In genomic region chr12:102987736-102988135, GRCm38 (mm10) we compare ENCODE assay signal across 15 mouse cellular contexts.
"Had no signal": no experiment of that assay in that cellular context is flagged by ENCODE, and none has a peak within 500 bp of the region (broad histone marks: within the 10 kb centered on the region; RNA-seq: fewer than 3 reads in every experiment).

No protein-coding gene starts in this region.

- H3K9ac ChIP-seq: limb, embryonic 12.5 days; liver, embryonic 13.5 days; liver, postnatal 0 days; lung, embryonic 15.5 days; stomach, embryonic 15.5 days had no signal

- DNase-seq: kidney, postnatal 10 days; kidney, postnatal 4 days; liver; liver, embryonic 13.5 days; liver, postnatal 0 days; lung, postnatal 14 days; right cerebral cortex, postnatal 14 days; thymus, postnatal 4 days had no signal

- H3K9me3 ChIP-seq: limb, embryonic 12.5 days; liver, embryonic 13.5 days; lung, embryonic 15.5 days; megakaryocyte, embryonic 14.5 days; stomach, embryonic 15.5 days had no signal

- H3K4me2 ChIP-seq: limb, embryonic 12.5 days; liver, embryonic 13.5 days; lung, embryonic 15.5 days; midbrain, embryonic 11.5 days; stomach, embryonic 15.5 days had no signal

- H3K27ac ChIP-seq: layer of hippocampus, adult 2 months; limb, embryonic 12.5 days; liver, embryonic 13.5 days; lung, embryonic 15.5 days; macrophage; stomach, embryonic 15.5 days had no signal

- H3K4me1 ChIP-seq: limb, embryonic 12.5 days; liver, embryonic 13.5 days; lung, embryonic 15.5 days; megakaryocyte, embryonic 14.5 days; stomach, embryonic 15.5 days had no signal

- H3K4me3 ChIP-seq: layer of hippocampus, adult 2 months; limb, embryonic 12.5 days; liver, embryonic 13.5 days; lung, embryonic 15.5 days; megakaryocyte, embryonic 14.5 days; stomach, embryonic 15.5 days had no signal

- ATAC-seq: liver, postnatal 0 days had no signal

- H3K27me3 ChIP-seq: limb, embryonic 12.5 days; liver, embryonic 13.5 days; lung, embryonic 15.5 days; megakaryocyte, embryonic 14.5 days; stomach, embryonic 15.5 days had no signal

- H3K36me3 ChIP-seq: limb, embryonic 12.5 days; liver, embryonic 13.5 days; lung, embryonic 15.5 days; stomach, embryonic 15.5 days had no signal
